In genomic region chr3:131237785-131238633, GRCm38 (mm10) we compare ENCODE assay signal across 8 mouse cellular contexts. TPM values are rescaled to one million over a fixed set of nuclear protein-coding genes. Genes with fewer than 3 reads are reported as not detected.
DNase-seq lines count a peak whose midpoint lies in the region; ATAC-seq lines count a peak whose summit lies in the region.

No protein-coding gene starts in this region.

- peak; percentile 69 for ATAC-seq in heart, embryonic 16.5 days (replicated peaks; ENCODE audit: extremely low read depth, insufficient read depth, low FRiP score)
- ATAC-seq in liver, embryonic 13.5 days (ENCODE audit: low read depth) = peak; percentile 32; the same call in 1 of the 2 replicates
- peak; percentile 84 for ATAC-seq in neural tube, embryonic 12.5 days (ENCODE audit: low FRiP score, low read depth)
- ATAC-seq in stomach, embryonic 16.5 days (ENCODE audit: insufficient read depth, low FRiP score) = peak; percentile 81

- H3K4me3 ChIP-seq in heart, embryonic 16.5 days (ENCODE audit: low read length) = no peak overlapping the region
- H3K4me3 ChIP-seq in liver, embryonic 13.5 days (replicated peaks) = no peak overlapping the region
- H3K4me3 ChIP-seq in neural tube, embryonic 12.5 days = no peak overlapping the region
- no peak overlapping the region for H3K4me3 ChIP-seq in stomach, embryonic 16.5 days (replicated peaks; ENCODE audit: low read length)

- no peaks in the 10 kb centered on the region for H3K9me3 ChIP-seq in heart, embryonic 16.5 days (replicated peaks; ENCODE audit: control insufficient read depth, low read length)
- no peaks in the 10 kb centered on the region for H3K9me3 ChIP-seq in liver, embryonic 13.5 days (replicated peaks)
- no peaks in the 10 kb centered on the region for H3K9me3 ChIP-seq in neural tube, embryonic 12.5 days
- no peaks in the 10 kb centered on the region for H3K9me3 ChIP-seq in stomach, embryonic 16.5 days (replicated peaks; ENCODE audit: control insufficient read depth, low read length)

- no peaks in the 10 kb centered on the region for H3K4me1 ChIP-seq in heart, embryonic 16.5 days (ENCODE audit: control insufficient read depth, insufficient read depth, low read length)
- H3K4me1 ChIP-seq in liver, embryonic 13.5 days (replicated peaks) = no peaks in the 10 kb centered on the region
- no peaks in the 10 kb centered on the region for H3K4me1 ChIP-seq in neural tube, embryonic 12.5 days
- no peaks in the 10 kb centered on the region for H3K4me1 ChIP-seq in stomach, embryonic 16.5 days (ENCODE audit: control insufficient read depth, insufficient read depth, low read length)

- H3K27me3 ChIP-seq in heart, embryonic 16.5 days (ENCODE audit: control insufficient read depth, insufficient read depth, low read length) = no peaks in the 10 kb centered on the region
- H3K27me3 ChIP-seq in liver, embryonic 13.5 days = no peaks in the 10 kb centered on the region
- no peaks in the 10 kb centered on the region for H3K27me3 ChIP-seq in neural tube, embryonic 12.5 days (replicated peaks)
- H3K27me3 ChIP-seq in stomach, embryonic 16.5 days (ENCODE audit: control insufficient read depth, insufficient read depth, low read length) = no peaks in the 10 kb centered on the region

- H3K9ac ChIP-seq in heart, embryonic 16.5 days (ENCODE audit: low read length) = no peak overlapping the region
- no peak overlapping the region for H3K9ac ChIP-seq in liver, embryonic 13.5 days
- no peak overlapping the region for H3K9ac ChIP-seq in neural tube, embryonic 12.5 days
- H3K9ac ChIP-seq in stomach, embryonic 16.5 days (ENCODE audit: low read length) = no peak overlapping the region

- no peak overlapping the region for H3K27ac ChIP-seq in heart, embryonic 16.5 days (ENCODE audit: low read length)
- no peak overlapping the region for H3K27ac ChIP-seq in liver, embryonic 13.5 days
- H3K27ac ChIP-seq in neural tube, embryonic 12.5 days = no peak overlapping the region
- no peak overlapping the region for H3K27ac ChIP-seq in stomach, embryonic 16.5 days (ENCODE audit: low read length)

- peak; percentile 90 for DNase-seq in CD4-positive, CD25-positive, alpha-beta regulatory T cell, adult 2 months (ENCODE audit: low read depth, low spot score)
- peak; percentile 91 for DNase-seq in brain, adult 2 months (ENCODE audit: low read depth, low spot score)
- peak; percentile 46 for DNase-seq in fibroblast of lung, adult 2 months (ENCODE audit: low read depth)
- peak; percentile 80 for DNase-seq in kidney, postnatal 14 days
- peak; percentile 47 for DNase-seq in liver, embryonic 13.5 days

- WGBS in heart, embryonic 16.5 days = 53% methylated on average over 19 of the region's 19 CpGs
- WGBS in liver, embryonic 13.5 days (ENCODE audit: insufficient replicate concordance) = 59% methylated on average over 19 of the region's 19 CpGs
- 64% methylated on average over 19 of the region's 19 CpGs for WGBS in neural tube, embryonic 12.5 days
- 63% methylated on average over 19 of the region's 19 CpGs for WGBS in stomach, embryonic 16.5 days

- H3K36me3 ChIP-seq in heart, embryonic 16.5 days (ENCODE audit: control insufficient read depth, insufficient read depth) = peaks cover 38% of the 10 kb centered on the region
- H3K36me3 ChIP-seq in liver, embryonic 13.5 days = peaks cover 30% of the 10 kb centered on the region
- no peaks in the 10 kb centered on the region for H3K36me3 ChIP-seq in neural tube, embryonic 12.5 days
- no peaks in the 10 kb centered on the region for H3K36me3 ChIP-seq in stomach, embryonic 16.5 days (ENCODE audit: control insufficient read depth, insufficient read depth, low read length)

- no peak overlapping the region for H3K4me2 ChIP-seq in heart, embryonic 16.5 days (ENCODE audit: low read depth, low read length)
- H3K4me2 ChIP-seq in liver, embryonic 13.5 days = no peak overlapping the region
- 0 out of 2 replicates have a peak overlapping the region, but pooled peaks have one; percentile 22 for H3K4me2 ChIP-seq in neural tube, embryonic 12.5 days (replicated peaks)
- no peak overlapping the region for H3K4me2 ChIP-seq in stomach, embryonic 16.5 days (ENCODE audit: low read depth, low read length)

RNA-seq across cellular contexts. Expression of gene Hadh, which starts 33.9 kb away (rescaled TPM):
- polyA plus RNA-seq in heart, embryonic 16.5 days (2015; fragmentation: Nextera tagmentation; extraction: Ambion mirVana) = 193 and 199 TPM in 2 replicates
- polyA plus RNA-seq in liver, embryonic 13.5 days (2015; fragmentation: Nextera tagmentation; extraction: Ambion mirVana) = 79.6 and 100 TPM in 2 replicates
- polyA plus RNA-seq in neural tube, embryonic 12.5 days (2016; fragmentation: Nextera tagmentation; extraction: Ambion mirVana) = 41.5 and 48.2 TPM in 2 replicates
- 134 and 155 TPM in 2 replicates for polyA plus RNA-seq in stomach, embryonic 16.5 days (2015; fragmentation: Nextera tagmentation; extraction: Ambion mirVana)

Comparison
In these comparisons a context has a peak if more than half of its experiments do, and no peak if none do; other contexts are left out.
1. ATAC-seq: peak in every context shown above with its lines; median percentile 84 in neural tube, embryonic 12.5 days; 81 in stomach, embryonic 16.5 days; 69 in heart, embryonic 16.5 days; 32 in liver, embryonic 13.5 days.